Mouse (Mus musculus): ENCODE data around the gene 4931428F04Rik. TPM values are rescaled to one million over a fixed set of nuclear protein-coding genes. Genes with fewer than 3 reads are reported as not detected.

Gene 4931428F04Rik
- polyA plus RNA-seq, 1 experiment from 2014 or later = 6.7 TPM

- ATAC-seq (replicated peaks; ENCODE audit: extremely low read depth, insufficient read depth, low FRiP score) = no peak
- Histone ChIP-seq H3K27ac (ENCODE audit: low read length) (peak overlapping the region; percentile 86), H3K4me1 (ENCODE audit: control insufficient read depth, insufficient read depth, low read length) (peaks cover 17% of the 10 kb centered on the region), H3K9ac (ENCODE audit: low read length) (peak overlapping the region; percentile 97), H3K4me3 (ENCODE audit: low read length) (peak overlapping the region; percentile 96), H3K9me3 (replicated peaks; ENCODE audit: control insufficient read depth, low read length) (no peaks in the 10 kb centered on the region), H3K4me2 (ENCODE audit: low read depth, low read length) (peak overlapping the region; percentile 96), H3K27me3 (ENCODE audit: control insufficient read depth, insufficient read depth, low read length) (no peaks in the 10 kb centered on the region), H3K36me3 (ENCODE audit: control insufficient read depth, insufficient read depth) (peaks cover 32% of the 10 kb centered on the region)
- WGBS = under 1% methylated on average over 12 of the region's 12 CpGs
Observed at GRCm38 (mm10) chr8:105325641-105326093, 36.0 kb upstream of the 4931428F04Rik start.

- H3K27me3 ChIP-seq (ENCODE audit: control insufficient read depth, insufficient read depth, low read length) = no peaks in the 10 kb centered on the region
- no peak overlapping the region for H3K4me3 ChIP-seq (ENCODE audit: low read length)
- H3K27ac ChIP-seq (ENCODE audit: low read length) = no peak overlapping the region
- no peak overlapping the region for H3K4me2 ChIP-seq (ENCODE audit: low read depth, low read length)
- ATAC-seq (replicated peaks; ENCODE audit: extremely low read depth, insufficient read depth, low FRiP score) = no peak
- peaks cover 17% of the 10 kb centered on the region for H3K4me1 ChIP-seq (ENCODE audit: control insufficient read depth, insufficient read depth, low read length)
- no peak overlapping the region for H3K9ac ChIP-seq (ENCODE audit: low read length)
- H3K36me3 ChIP-seq (ENCODE audit: control insufficient read depth, insufficient read depth) = peaks cover 11% of the 10 kb centered on the region
- no peaks in the 10 kb centered on the region for H3K9me3 ChIP-seq (replicated peaks; ENCODE audit: control insufficient read depth, low read length)
- 80% methylated on average over 4 of the region's 4 CpGs for WGBS
Observed at GRCm38 (mm10) chr8:105323183-105323582, 33.5 kb upstream of the 4931428F04Rik start.

DNA sequence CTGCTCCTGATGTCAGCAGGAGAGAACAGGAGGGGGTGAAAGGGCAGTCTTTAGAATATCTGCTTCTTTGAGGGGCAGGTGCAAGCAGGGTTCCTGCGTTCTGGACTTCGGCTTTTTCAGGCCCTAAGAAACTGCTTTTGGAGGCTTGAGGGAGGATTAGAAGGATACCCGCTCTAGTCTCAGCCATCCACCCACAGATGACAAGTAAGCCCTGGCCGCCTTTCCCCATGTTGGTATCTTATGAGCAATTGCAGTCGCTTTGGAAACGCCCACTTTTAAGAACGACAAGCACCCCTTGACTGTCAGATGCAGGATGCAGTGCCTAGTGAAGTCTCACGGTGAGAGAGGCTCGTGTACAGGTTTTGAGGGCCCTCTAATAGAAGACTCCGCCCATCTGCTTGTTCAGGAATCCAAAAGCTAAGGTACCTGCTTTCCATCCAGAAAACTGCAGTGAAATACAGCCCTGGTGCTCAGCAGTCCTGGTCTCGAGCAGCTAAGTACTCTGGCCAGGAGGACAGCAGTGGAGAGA lies 29.1 kb upstream of the 4931428F04Rik start:
- Histone ChIP-seq H3K9me3 (replicated peaks; ENCODE audit: control insufficient read depth, low read length) (no peaks in the 10 kb centered on the region), H3K9ac (ENCODE audit: low read length) (no peak overlapping the region), H3K4me1 (ENCODE audit: control insufficient read depth, insufficient read depth, low read length) (peaks cover 18% of the 10 kb centered on the region), H3K27me3 (ENCODE audit: control insufficient read depth, insufficient read depth, low read length) (no peaks in the 10 kb centered on the region), H3K36me3 (ENCODE audit: control insufficient read depth, insufficient read depth) (peaks cover 10% of the 10 kb centered on the region), H3K27ac (ENCODE audit: low read length) (no peak overlapping the region), H3K4me2 (ENCODE audit: low read depth, low read length) (no peak overlapping the region), H3K4me3 (ENCODE audit: low read length) (no peak overlapping the region)
- ATAC-seq (replicated peaks; ENCODE audit: extremely low read depth, insufficient read depth, low FRiP score) = no peak
- WGBS = 81% methylated on average over 11 of the region's 11 CpGs

DNA sequence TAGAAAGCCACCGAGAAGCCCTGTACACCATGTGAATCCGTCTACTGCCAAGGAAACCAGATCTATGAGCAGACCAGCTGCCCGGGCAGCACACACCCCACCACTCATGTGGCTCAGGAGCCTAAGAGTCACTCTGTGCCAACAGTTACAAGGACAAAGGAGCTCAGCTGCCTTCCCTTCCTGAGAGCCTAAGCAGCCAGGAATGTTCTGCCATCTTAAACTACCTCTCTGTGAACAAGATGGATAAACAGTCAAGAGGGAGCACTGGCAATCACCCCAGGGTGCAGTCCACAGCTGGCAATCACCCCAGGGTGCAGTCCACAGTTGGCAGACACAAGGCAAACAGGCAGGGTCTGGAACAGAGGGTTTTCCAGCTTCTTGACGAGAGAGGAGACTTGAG lies 28.3 kb upstream of the 4931428F04Rik start:
- Histone ChIP-seq H3K9me3 (replicated peaks; ENCODE audit: control insufficient read depth, low read length) (no peaks in the 10 kb centered on the region), H3K27me3 (ENCODE audit: control insufficient read depth, insufficient read depth, low read length) (no peaks in the 10 kb centered on the region), H3K4me2 (ENCODE audit: low read depth, low read length) (no peak overlapping the region), H3K9ac (ENCODE audit: low read length) (no peak overlapping the region), H3K27ac (ENCODE audit: low read length) (peak overlapping the region; percentile 61), H3K36me3 (ENCODE audit: control insufficient read depth, insufficient read depth) (peaks cover 7% of the 10 kb centered on the region), H3K4me3 (ENCODE audit: low read length) (no peak overlapping the region), H3K4me1 (ENCODE audit: control insufficient read depth, insufficient read depth, low read length) (peaks cover 26% of the 10 kb centered on the region)
- 79% methylated on average over 4 of the region's 4 CpGs for WGBS
- ATAC-seq (replicated peaks; ENCODE audit: extremely low read depth, insufficient read depth, low FRiP score) = no peak

- peaks cover 6% of the 10 kb centered on the region; the same call in 1 of the 2 replicates for H3K36me3 ChIP-seq (ENCODE audit: control insufficient read depth, insufficient read depth)
- no peak for ATAC-seq (replicated peaks; ENCODE audit: extremely low read depth, insufficient read depth, low FRiP score)
- H3K9me3 ChIP-seq (replicated peaks; ENCODE audit: control insufficient read depth, low read length) = no peaks in the 10 kb centered on the region
- peaks cover 27% of the 10 kb centered on the region for H3K4me1 ChIP-seq (ENCODE audit: control insufficient read depth, insufficient read depth, low read length)
- no peak overlapping the region for H3K27ac ChIP-seq (ENCODE audit: low read length)
- no peaks in the 10 kb centered on the region for H3K27me3 ChIP-seq (ENCODE audit: control insufficient read depth, insufficient read depth, low read length)
- 75% methylated on average over 18 of the region's 18 CpGs for WGBS
- no peak overlapping the region for H3K9ac ChIP-seq (ENCODE audit: low read length)
- no peak overlapping the region for H3K4me2 ChIP-seq (ENCODE audit: low read depth, low read length)
- H3K4me3 ChIP-seq (ENCODE audit: low read length) = no peak overlapping the region
Observed at GRCm38 (mm10) chr8:105315073-105315769, 25.6 kb upstream of the 4931428F04Rik start.

GRCm38 (mm10) chr8:105313622-105314402 lies 24.1 kb upstream of the 4931428F04Rik start:
- H3K9me3 ChIP-seq (replicated peaks; ENCODE audit: control insufficient read depth, low read length) = no peaks in the 10 kb centered on the region
- peaks cover 6% of the 10 kb centered on the region for H3K36me3 ChIP-seq (ENCODE audit: control insufficient read depth, insufficient read depth)
- WGBS = 56% methylated on average over 9 of the region's 9 CpGs
- no peaks in the 10 kb centered on the region for H3K27me3 ChIP-seq (ENCODE audit: control insufficient read depth, insufficient read depth, low read length)
- no peak overlapping the region for H3K9ac ChIP-seq (ENCODE audit: low read length)
- peak overlapping the region; percentile 32; the same call in 1 of the 2 replicates for H3K27ac ChIP-seq (ENCODE audit: low read length)
- H3K4me3 ChIP-seq (ENCODE audit: low read length) = no peak overlapping the region
- H3K4me1 ChIP-seq (ENCODE audit: control insufficient read depth, insufficient read depth, low read length) = peaks cover 27% of the 10 kb centered on the region
- H3K4me2 ChIP-seq (ENCODE audit: low read depth, low read length) = no peak overlapping the region
- ATAC-seq (replicated peaks; ENCODE audit: extremely low read depth, insufficient read depth, low FRiP score) = peak; percentile 50

DNA sequence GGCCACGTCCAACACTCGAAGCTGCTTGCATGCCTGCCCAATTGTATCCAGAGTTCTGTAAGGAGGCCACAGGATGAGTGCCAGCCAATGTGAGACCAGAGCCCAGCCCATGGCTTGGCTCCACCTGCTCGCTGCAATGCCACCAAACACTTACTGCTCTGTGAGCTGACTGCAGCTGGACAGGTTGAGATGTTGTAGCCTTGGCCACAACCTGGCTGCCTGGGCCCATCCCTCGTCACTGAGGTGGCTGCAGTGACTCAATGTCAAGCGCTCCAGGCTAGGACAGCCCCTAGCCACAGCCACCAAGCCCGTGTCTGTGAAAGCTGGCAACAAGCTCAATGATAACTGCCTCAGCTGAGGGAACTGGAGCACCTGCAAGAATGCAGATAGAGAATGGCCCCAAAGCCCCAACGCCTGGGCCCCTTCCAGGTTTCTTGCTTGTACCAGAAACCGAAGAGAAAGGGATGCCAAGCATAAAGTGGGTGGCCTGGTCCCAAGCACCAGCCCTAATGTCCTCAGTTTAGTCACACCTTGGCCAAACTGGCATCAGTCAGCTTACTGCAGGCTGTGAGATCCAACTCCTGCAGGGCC lies 23.3 kb upstream of the 4931428F04Rik start:
- H3K36me3 ChIP-seq (ENCODE audit: control insufficient read depth, insufficient read depth) = peaks cover 9% of the 10 kb centered on the region
- ATAC-seq (replicated peaks; ENCODE audit: extremely low read depth, insufficient read depth, low FRiP score) = no peak
- WGBS = 67% methylated on average over 8 of the region's 8 CpGs

DNA sequence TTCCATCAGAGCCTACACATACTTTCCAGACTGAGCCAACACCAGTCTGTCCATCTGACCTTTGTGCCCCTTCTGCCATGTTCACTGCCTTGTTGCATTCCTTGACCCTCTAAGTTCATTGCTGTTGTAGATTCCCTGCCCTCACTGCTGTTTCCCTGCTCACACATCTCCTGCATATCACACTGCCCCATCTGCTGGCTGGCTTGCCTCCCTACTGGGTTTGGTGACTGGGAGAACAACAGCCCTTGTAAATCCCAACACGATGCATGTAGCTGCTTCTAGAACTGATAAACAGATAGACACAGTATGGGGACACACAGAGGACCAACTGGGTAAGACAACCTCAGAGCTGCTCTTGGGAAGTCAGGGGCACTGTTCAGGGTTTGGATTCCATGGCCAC lies 22.1 kb upstream of the 4931428F04Rik start:
- Histone ChIP-seq H3K9me3 (replicated peaks; ENCODE audit: control insufficient read depth, low read length) (no peaks in the 10 kb centered on the region), H3K36me3 (ENCODE audit: control insufficient read depth, insufficient read depth) (peaks cover 11% of the 10 kb centered on the region), H3K9ac (ENCODE audit: low read length) (no peak overlapping the region), H3K27me3 (ENCODE audit: control insufficient read depth, insufficient read depth, low read length) (no peaks in the 10 kb centered on the region), H3K4me3 (ENCODE audit: low read length) (no peak overlapping the region), H3K4me2 (ENCODE audit: low read depth, low read length) (no peak overlapping the region), H3K4me1 (ENCODE audit: control insufficient read depth, insufficient read depth, low read length) (peaks cover 24% of the 10 kb centered on the region), H3K27ac (ENCODE audit: low read length) (no peak overlapping the region)
- 83% methylated on average over 1 of the region's 1 CpGs for WGBS
- ATAC-seq (replicated peaks; ENCODE audit: extremely low read depth, insufficient read depth, low FRiP score) = no peak

More for the DNA sequence above, 23.3 kb upstream of the 4931428F04Rik start:
- H3K9ac ChIP-seq (ENCODE audit: low read length) = no peak overlapping the region
- no peak overlapping the region for H3K4me3 ChIP-seq (ENCODE audit: low read length)
- 0 out of 2 replicates have a peak overlapping the region, but pooled peaks have one; percentile 32 for H3K27ac ChIP-seq (ENCODE audit: low read length)
- H3K4me1 ChIP-seq (ENCODE audit: control insufficient read depth, insufficient read depth, low read length) = peaks cover 26% of the 10 kb centered on the region
- no peak overlapping the region for H3K4me2 ChIP-seq (ENCODE audit: low read depth, low read length)
- no peaks in the 10 kb centered on the region for H3K27me3 ChIP-seq (ENCODE audit: control insufficient read depth, insufficient read depth, low read length)
- H3K9me3 ChIP-seq (replicated peaks; ENCODE audit: control insufficient read depth, low read length) = no peaks in the 10 kb centered on the region
